In the genomic region with DNA sequence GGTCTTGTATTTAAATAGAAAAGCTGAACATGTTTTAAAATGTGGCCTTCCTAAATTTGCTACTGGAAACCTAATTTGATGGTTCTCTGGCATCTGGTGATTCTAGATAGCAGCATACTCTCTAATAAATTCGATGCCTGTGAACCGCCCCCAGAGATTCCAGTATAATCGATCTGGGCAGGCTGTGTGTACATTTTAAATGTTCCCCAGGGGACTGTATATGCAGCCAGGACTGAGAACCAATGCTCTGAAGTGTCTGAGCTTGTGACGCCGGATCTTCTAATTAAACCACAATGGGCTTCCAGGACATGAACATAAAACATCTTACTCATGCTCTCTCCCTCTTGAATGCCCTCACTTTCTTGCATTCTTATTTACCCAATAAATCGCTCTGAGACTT, we compare ENCODE assay signal across 21 mouse cellular contexts. TPM values are rescaled to one million over a fixed set of nuclear protein-coding genes. Genes with fewer than 3 reads are reported as not detected.
DNase-seq lines count a peak whose midpoint lies in the region; ATAC-seq and TF ChIP-seq lines count a peak whose summit lies in the region.
"Had no signal": no experiment of that assay in that cellular context is flagged by ENCODE, and none has a peak within 500 bp of the region (broad histone marks: within the 10 kb centered on the region; RNA-seq: fewer than 3 reads in every experiment).

No protein-coding gene starts in this region.

- no peak for TF ChIP-seq POLR2A in myocyte (IDR thresholded peaks at IDR 0.05; ENCODE audit: insufficient read length, low read depth)
- no peak for TF ChIP-seq POLR2A in heart, adult 2 months (IDR thresholded peaks at IDR 0.05; ENCODE audit: insufficient read depth, low read depth, low read length)

- no peak for TF ChIP-seq EP300 in heart, adult 2 months (IDR thresholded peaks at IDR 0.05; ENCODE audit: insufficient read depth, low read depth, low read length)

- H3ac ChIP-seq in myocyte (ENCODE audit: control insufficient read depth, insufficient read length), result no peak overlapping the region

- WGBS in neural tube, embryonic 13.5 days, result 48% methylated on average over 6 of the region's 6 CpGs
- WGBS in neural tube, embryonic 15.5 days, result 42% methylated on average over 6 of the region's 6 CpGs
- 80% methylated on average over 6 of the region's 6 CpGs for WGBS in heart, adult 2 months

- DNase-seq in layer of hippocampus, adult 2 months (ENCODE audit: low spot score in 2 of 2), result no peak
- no peak for DNase-seq in layer of hippocampus, postnatal 36 days
- DNase-seq in MN1 (ENCODE audit: low spot score), result peak; percentile 58
- no peak for DNase-seq in heart, adult 2 months
- DNase-seq: adrenal gland, adult 8-10 months; adrenal gland, postnatal 14 days; adrenal gland, postnatal 36 days; cerebellum, adult 11-12 months; cerebellum, adult 2 months; cerebellum, adult 9-10 months; cerebellum, postnatal 10 days; cerebellum, postnatal 25 days; forebrain, postnatal 0 days had no signal

- intact Hi-C loops in heart, adult 2 months (cut with DNase I), result no loop called here

- H3K79me2 ChIP-seq in myocyte (ENCODE audit: control insufficient read depth, insufficient read depth), result no peaks in the 10 kb centered on the region
- no peaks in the 10 kb centered on the region for H3K79me2 ChIP-seq in heart, adult 2 months (replicated peaks; ENCODE audit: control insufficient read depth, insufficient read depth, low read length)

- H3K4me3 ChIP-seq in layer of hippocampus, adult 2 months, result no peak overlapping the region
- no peak overlapping the region for H3K4me3 ChIP-seq in neural tube, embryonic 13.5 days
- no peak overlapping the region for H3K4me3 ChIP-seq in neural tube, embryonic 15.5 days (replicated peaks)
- H3K4me3 ChIP-seq in myocyte, result no peak overlapping the region
- H3K4me3 ChIP-seq in heart, adult 2 months, result no peak overlapping the region
- H3K4me3 ChIP-seq: embryonic facial prominence, embryonic 13.5 days; forebrain, embryonic 13.5 days; forebrain, embryonic 15.5 days had no signal

- H3K4me1 ChIP-seq in neural tube, embryonic 13.5 days (replicated peaks), result no peaks in the 10 kb centered on the region
- H3K4me1 ChIP-seq in neural tube, embryonic 15.5 days, result no peaks in the 10 kb centered on the region
- H3K4me1 ChIP-seq in heart, adult 2 months (ENCODE audit: control insufficient read depth, insufficient read depth, low read length), result no peaks in the 10 kb centered on the region
- H3K4me1 ChIP-seq: embryonic facial prominence, embryonic 13.5 days; forebrain, embryonic 13.5 days; forebrain, embryonic 15.5 days had no signal

- H3K9ac ChIP-seq in neural tube, embryonic 13.5 days, result no peak overlapping the region
- no peak overlapping the region for H3K9ac ChIP-seq in neural tube, embryonic 15.5 days (replicated peaks)
- no peak overlapping the region for H3K9ac ChIP-seq in heart, adult 2 months (ENCODE audit: low read depth, low read length)
- H3K9ac ChIP-seq: embryonic facial prominence, embryonic 13.5 days; forebrain, embryonic 13.5 days; forebrain, embryonic 15.5 days; forebrain, postnatal 0 days had no signal

- peaks cover 40% of the 10 kb centered on the region for H3K27me3 ChIP-seq in neural tube, embryonic 13.5 days
- H3K27me3 ChIP-seq in neural tube, embryonic 15.5 days (replicated peaks), result peaks cover 12% of the 10 kb centered on the region
- H3K27me3 ChIP-seq in myocyte (ENCODE audit: control insufficient read depth, insufficient read depth, insufficient read length), result no peaks in the 10 kb centered on the region
- H3K27me3 ChIP-seq in heart, adult 2 months (ENCODE audit: control insufficient read depth, insufficient read depth, low read length), result no peaks in the 10 kb centered on the region
- H3K27me3 ChIP-seq: forebrain, embryonic 15.5 days; Patski had no signal

- no peaks in the 10 kb centered on the region for H3K9me3 ChIP-seq in neural tube, embryonic 13.5 days
- no peaks in the 10 kb centered on the region for H3K9me3 ChIP-seq in neural tube, embryonic 15.5 days (replicated peaks)
- H3K9me3 ChIP-seq: embryonic facial prominence, embryonic 13.5 days; forebrain, embryonic 13.5 days; forebrain, embryonic 15.5 days had no signal

- no peaks in the 10 kb centered on the region for H3K36me3 ChIP-seq in neural tube, embryonic 13.5 days
- no peaks in the 10 kb centered on the region for H3K36me3 ChIP-seq in neural tube, embryonic 15.5 days
- H3K36me3 ChIP-seq in myocyte (ENCODE audit: control insufficient read depth, insufficient read depth), result no peaks in the 10 kb centered on the region
- no peaks in the 10 kb centered on the region for H3K36me3 ChIP-seq in heart, adult 2 months (ENCODE audit: control insufficient read depth, insufficient read depth, low read length)
- H3K36me3 ChIP-seq: embryonic facial prominence, embryonic 13.5 days; forebrain, embryonic 15.5 days had no signal

- peak; percentile 56; the same call in 1 of the 2 replicates for ATAC-seq in neural tube, embryonic 13.5 days (ENCODE audit: low read depth)
- ATAC-seq in neural tube, embryonic 15.5 days (ENCODE audit: low FRiP score), result no peak
- ATAC-seq: activated CD4-positive, CD25-positive, alpha-beta regulatory T cell, adult 4 months; forebrain, embryonic 13.5 days; forebrain, embryonic 15.5 days; Patski had no signal

- no peak overlapping the region for H3K4me2 ChIP-seq in neural tube, embryonic 13.5 days
- H3K4me2 ChIP-seq in neural tube, embryonic 15.5 days, result no peak overlapping the region
- peak overlapping the region; percentile 8 for H3K4me2 ChIP-seq in myocyte (ENCODE audit: low read depth)
- H3K4me2 ChIP-seq: embryonic facial prominence, embryonic 13.5 days; forebrain, embryonic 13.5 days; forebrain, embryonic 15.5 days had no signal

- H3K27ac ChIP-seq in layer of hippocampus, adult 2 months, result 0 out of 2 replicates have a peak overlapping the region, but pooled peaks have one; percentile 18
- no peak overlapping the region for H3K27ac ChIP-seq in neural tube, embryonic 13.5 days (replicated peaks)
- no peak overlapping the region for H3K27ac ChIP-seq in neural tube, embryonic 15.5 days (replicated peaks)
- no peak overlapping the region for H3K27ac ChIP-seq in heart, adult 2 months
- H3K27ac ChIP-seq: embryonic facial prominence, embryonic 13.5 days; forebrain, embryonic 13.5 days; forebrain, embryonic 15.5 days had no signal

- TF ChIP-seq CTCF in layer of hippocampus, adult 2 months (conservative IDR thresholded peaks at IDR 0.05), result no peak
- no peak for TF ChIP-seq CTCF in heart, adult 2 months (IDR thresholded peaks at IDR 0.05)

TF ChIP-seq in myocyte, 11 proteins besides CTCF, POLR2A, EP300 and RAD21:
- TF ChIP-seq REST (IDR thresholded peaks at IDR 0.05; ENCODE audit: insufficient read depth, insufficient read length), result no peak
- TF ChIP-seq MYOG (IDR thresholded peaks at IDR 0.05; ENCODE audit: control insufficient read depth in 1 of 3, insufficient read depth in 1 of 3, insufficient read length in 2 of 3, low read depth in 2 of 3), result no peak
- no peak for TF ChIP-seq TCF3 (IDR thresholded peaks at IDR 0.05; ENCODE audit: insufficient read length, low read depth)

RNA-seq across cellular contexts. Expression of a gene that starts 22.5 kb away (rescaled TPM):
- 100 to 1,000 TPM; 664 to 679 TPM for total RNA-seq in layer of hippocampus, adult 2 months (2021)
- total RNA-seq in layer of hippocampus, postnatal 36 days (2021), result 100 to 1,000 TPM; 698 to 732 TPM
- polyA plus RNA-seq in neural tube, embryonic 13.5 days (2015; fragmentation: Nextera tagmentation; extraction: Ambion mirVana), result 226 and 240 TPM in 2 replicates
- 238 and 260 TPM in 2 replicates for polyA plus RNA-seq in neural tube, embryonic 15.5 days (2015; fragmentation: Nextera tagmentation; extraction: Ambion mirVana)
- polyA plus RNA-seq in myocyte (2012; fragmentation: generic; extraction: Trizol), result 3.7 TPM
- total RNA-seq in heart, adult 2 months (2021), result 10 to 100 TPM; 10.8 to 12.5 TPM
- 6.4 and 14.1 TPM in 2 replicates for polyA plus RNA-seq in heart, adult 2 months (2012; rRNA removed)

RNA-seq across cellular contexts. Expression of a gene that starts 46.0 kb away (rescaled TPM):
- total RNA-seq in layer of hippocampus, adult 2 months (2021), result 10 to 100 TPM; 14.2 to 14.7 TPM
- 10 to 100 TPM in 1 of 2 experiments, 1 to 10 TPM in 1; 9.9 to 13.6 TPM for total RNA-seq in layer of hippocampus, postnatal 36 days (2021)
- polyA plus RNA-seq in neural tube, embryonic 13.5 days (2015; fragmentation: Nextera tagmentation; extraction: Ambion mirVana), result 8.1 and 10.8 TPM in 2 replicates
- 6.2 and 10.0 TPM in 2 replicates for polyA plus RNA-seq in neural tube, embryonic 15.5 days (2015; fragmentation: Nextera tagmentation; extraction: Ambion mirVana)
- 6.6 TPM for polyA plus RNA-seq in myocyte (2012; fragmentation: generic; extraction: Trizol)
- 1 to 10 TPM; 2.6 to 2.7 TPM for total RNA-seq in heart, adult 2 months (2021)
- polyA plus RNA-seq in heart, adult 2 months (2012; rRNA removed), result 3.3 and 4.4 TPM in 2 replicates

Comparison
In these comparisons a context has a peak if more than half of its experiments do, and no peak if none do; other contexts are left out.
1. RNA of a gene that starts 22.5 kb away (polyA plus RNA-seq): 238 to 260 TPM in neural tube, embryonic 15.5 days and 226 to 240 TPM in neural tube, embryonic 13.5 days; 6.4 to 14.1 TPM in heart, adult 2 months and 3.7 TPM in myocyte (single experiment); every median in the first group is over 10 times any median in the second.